Mouse (Mus musculus): ENCODE measurements around the gene Ptgds. TPM values are rescaled to one million over a fixed set of nuclear protein-coding genes. Genes with fewer than 3 reads are reported as not detected.

The Ptgds gene
- polyA plus RNA-seq, 1 experiment from 2014 or later: 13.1 TPM

DNA sequence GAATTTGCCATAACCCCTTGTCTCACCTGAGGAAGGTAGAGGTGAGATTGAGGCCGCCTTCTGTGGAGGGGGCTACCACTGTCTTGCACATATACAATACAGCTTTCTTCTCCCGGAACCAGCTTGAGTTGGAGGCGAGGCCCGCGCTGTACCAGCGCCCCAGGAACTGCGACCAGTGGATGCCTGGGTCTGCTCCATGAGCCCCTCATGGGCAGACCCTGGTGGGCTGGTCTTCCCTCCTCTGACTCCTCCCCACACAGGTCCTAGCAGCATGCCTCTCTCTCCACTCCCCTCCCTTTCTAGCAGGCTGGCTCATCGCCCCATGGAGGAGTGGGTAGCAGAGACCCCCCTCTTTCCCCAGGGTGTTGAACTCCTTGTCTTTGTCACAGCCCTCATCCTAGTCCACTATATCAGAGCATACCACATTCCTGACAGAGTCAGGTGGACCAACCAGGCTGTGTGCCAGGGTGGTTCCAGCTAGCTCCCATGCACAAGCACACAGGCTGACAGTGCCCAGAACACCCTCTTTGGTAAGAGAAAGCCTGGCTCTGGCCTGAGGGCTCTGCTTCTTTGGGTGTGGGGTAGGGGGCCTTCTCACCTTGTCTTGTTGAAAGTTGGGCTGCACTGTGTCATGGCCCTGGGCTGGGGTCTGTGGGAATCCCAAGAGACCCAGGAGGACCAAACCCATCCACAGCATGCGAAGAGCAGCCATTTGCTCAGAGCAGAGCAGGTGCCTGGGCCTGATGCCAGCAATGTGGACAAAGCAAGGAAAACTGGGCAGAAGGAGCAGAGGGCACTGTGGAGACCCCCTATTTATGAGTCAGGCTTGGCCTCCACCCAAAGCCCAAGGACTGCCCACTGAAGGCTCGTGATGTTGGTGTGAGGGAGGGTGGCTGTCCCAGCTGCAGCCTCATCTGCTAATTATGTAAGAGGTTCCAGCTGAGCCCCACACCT is 607 bp downstream of the Ptgds start:
- Histone ChIP-seq H3K27ac (no peak overlapping the region), H3K4me1 (replicated peaks; ENCODE audit: insufficient read depth, low read length) (no peaks in the 10 kb centered on the region), H3K4me3 (replicated peaks; ENCODE audit: low read depth, low read length) (no peak overlapping the region), H3K27me3 (ENCODE audit: insufficient read depth, low read length) (no peaks in the 10 kb centered on the region), H3K9me3 (replicated peaks; ENCODE audit: low read length) (no peaks in the 10 kb centered on the region), H3K36me3 (ENCODE audit: insufficient read depth, low read length) (no peaks in the 10 kb centered on the region), H3K9ac (ENCODE audit: low read depth, low read length) (no peak overlapping the region), H3K4me2 (ENCODE audit: low read length) (no peak overlapping the region)
- 75% methylated on average over 10 of the region's 10 CpGs for WGBS
- TF ChIP-seq CTCF (IDR thresholded peaks at IDR 0.05; ENCODE audit: low read depth): no peak
- no peak for DNase-seq (ENCODE audit: low spot score)
- ATAC-seq (replicated peaks; ENCODE audit: low FRiP score, low read depth): 0 out of 2 replicates have a peak, but pooled peaks have one; percentile 27

GRCm38 (mm10) chr2:25467606-25468303 is 2.1 kb downstream of the Ptgds start:
- Histone ChIP-seq H3K9ac (ENCODE audit: low read depth, low read length) (no peak overlapping the region), H3K27ac (no peak overlapping the region), H3K4me2 (ENCODE audit: low read length) (no peak overlapping the region), H3K27me3 (ENCODE audit: insufficient read depth, low read length) (no peaks in the 10 kb centered on the region), H3K36me3 (ENCODE audit: insufficient read depth, low read length) (no peaks in the 10 kb centered on the region), H3K9me3 (replicated peaks; ENCODE audit: low read length) (no peaks in the 10 kb centered on the region), H3K4me3 (replicated peaks; ENCODE audit: low read depth, low read length) (no peak overlapping the region), H3K4me1 (replicated peaks; ENCODE audit: insufficient read depth, low read length) (no peaks in the 10 kb centered on the region)
- ATAC-seq (replicated peaks; ENCODE audit: low FRiP score, low read depth) (no peak), DNase-seq (ENCODE audit: low spot score) (no peak)
- WGBS: 78% methylated on average over 14 of the region's 14 CpGs
- TF ChIP-seq CTCF (IDR thresholded peaks at IDR 0.05; ENCODE audit: low read depth): no peak

- H3K9me3 ChIP-seq (replicated peaks; ENCODE audit: low read length): no peaks in the 10 kb centered on the region
- H3K27ac ChIP-seq: no peak overlapping the region
- no peak for DNase-seq (ENCODE audit: low spot score)
- 49% methylated on average over 10 of the region's 10 CpGs for WGBS
- no peak for TF ChIP-seq CTCF (IDR thresholded peaks at IDR 0.05; ENCODE audit: low read depth)
- no peak overlapping the region for H3K4me2 ChIP-seq (ENCODE audit: low read length)
- no peaks in the 10 kb centered on the region for H3K27me3 ChIP-seq (ENCODE audit: insufficient read depth, low read length)
- H3K4me1 ChIP-seq (replicated peaks; ENCODE audit: insufficient read depth, low read length): peaks cover 3% of the 10 kb centered on the region; the same call in 1 of the 2 replicates
- no peak overlapping the region for H3K9ac ChIP-seq (ENCODE audit: low read depth, low read length)
- no peaks in the 10 kb centered on the region for H3K36me3 ChIP-seq (ENCODE audit: insufficient read depth, low read length)
- no peak for ATAC-seq (replicated peaks; ENCODE audit: low FRiP score, low read depth)
- H3K4me3 ChIP-seq (replicated peaks; ENCODE audit: low read depth, low read length): no peak overlapping the region
Observed at GRCm38 (mm10) chr2:25465816-25466635, 3.8 kb downstream of the Ptgds start.

- no peak for DNase-seq (ENCODE audit: low spot score)
- Histone ChIP-seq H3K4me2 (ENCODE audit: low read length) (no peak overlapping the region), H3K27me3 (ENCODE audit: insufficient read depth, low read length) (no peaks in the 10 kb centered on the region), H3K9ac (ENCODE audit: low read depth, low read length) (no peak overlapping the region), H3K9me3 (replicated peaks; ENCODE audit: low read length) (no peaks in the 10 kb centered on the region), H3K36me3 (ENCODE audit: insufficient read depth, low read length) (no peaks in the 10 kb centered on the region), H3K4me3 (replicated peaks; ENCODE audit: low read depth, low read length) (no peak overlapping the region), H3K4me1 (replicated peaks; ENCODE audit: insufficient read depth, low read length) (peaks cover 5% of the 10 kb centered on the region; the same call in 1 of the 2 replicates), H3K27ac (no peak overlapping the region)
- no peak for TF ChIP-seq CTCF (IDR thresholded peaks at IDR 0.05; ENCODE audit: low read depth)
- no peak for ATAC-seq (replicated peaks; ENCODE audit: low FRiP score, low read depth)
- 82% methylated on average over 2 of the region's 2 CpGs for WGBS
Observed at GRCm38 (mm10) chr2:25465256-25465655, 4.6 kb downstream of the Ptgds start.

DNA sequence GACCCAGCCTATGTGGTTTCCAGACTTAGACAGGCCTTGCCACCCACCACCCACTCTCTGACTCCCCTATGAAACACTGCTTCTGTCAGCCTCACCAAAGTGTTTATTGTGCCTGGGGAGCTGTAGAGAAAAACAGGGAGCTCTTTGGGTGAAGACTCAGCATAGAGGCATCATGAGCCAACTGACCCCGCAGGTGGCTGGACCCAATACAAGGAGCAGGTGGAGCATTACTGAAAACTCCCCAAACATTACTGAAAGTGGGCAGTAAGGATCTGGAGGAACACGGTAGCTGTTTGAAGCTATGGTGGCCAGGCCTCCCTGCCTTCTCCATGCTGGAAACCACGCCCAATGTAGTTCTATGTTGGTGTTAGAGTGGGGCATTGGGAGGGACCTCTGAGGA is 6.2 kb downstream of the Ptgds start:
- H3K4me2 ChIP-seq (ENCODE audit: low read length): no peak overlapping the region
- TF ChIP-seq CTCF (IDR thresholded peaks at IDR 0.05; ENCODE audit: low read depth): no peak
- peaks cover 13% of the 10 kb centered on the region; the same call in 1 of the 2 replicates for H3K4me1 ChIP-seq (replicated peaks; ENCODE audit: insufficient read depth, low read length)
- DNase-seq (ENCODE audit: low spot score) (no peak), ATAC-seq (replicated peaks; ENCODE audit: low FRiP score, low read depth) (no peak)
- no peaks in the 10 kb centered on the region for H3K36me3 ChIP-seq (ENCODE audit: insufficient read depth, low read length)
- no peak overlapping the region for H3K9ac ChIP-seq (ENCODE audit: low read depth, low read length)
- no peak overlapping the region for H3K4me3 ChIP-seq (replicated peaks; ENCODE audit: low read depth, low read length)
- no peaks in the 10 kb centered on the region for H3K27me3 ChIP-seq (ENCODE audit: insufficient read depth, low read length)
- WGBS: 84% methylated on average over 3 of the region's 3 CpGs
- H3K9me3 ChIP-seq (replicated peaks; ENCODE audit: low read length): no peaks in the 10 kb centered on the region
- H3K27ac ChIP-seq: no peak overlapping the region

GRCm38 (mm10) chr2:25461407-25461806 is 8.4 kb downstream of the Ptgds start:
- no peak overlapping the region for H3K9ac ChIP-seq (ENCODE audit: low read depth, low read length)
- H3K27ac ChIP-seq: peak overlapping the region; percentile 60
- peak overlapping the region; percentile 57 for H3K4me3 ChIP-seq (replicated peaks; ENCODE audit: low read depth, low read length)
- DNase-seq (ENCODE audit: low spot score): no peak
- TF ChIP-seq CTCF (IDR thresholded peaks at IDR 0.05; ENCODE audit: low read depth): no peak
- H3K4me1 ChIP-seq (replicated peaks; ENCODE audit: insufficient read depth, low read length): peaks cover 13% of the 10 kb centered on the region; the same call in 1 of the 2 replicates
- H3K4me2 ChIP-seq (ENCODE audit: low read length): peak overlapping the region; percentile 85
- no peaks in the 10 kb centered on the region for H3K27me3 ChIP-seq (ENCODE audit: insufficient read depth, low read length)
- WGBS: 28% methylated on average over 3 of the region's 3 CpGs
- H3K9me3 ChIP-seq (replicated peaks; ENCODE audit: low read length): no peaks in the 10 kb centered on the region
- no peaks in the 10 kb centered on the region for H3K36me3 ChIP-seq (ENCODE audit: insufficient read depth, low read length)
- no peak for ATAC-seq (replicated peaks; ENCODE audit: low FRiP score, low read depth)
